Mouse (Mus musculus): ENCODE measurements around the gene Lamc1. TPM values are rescaled to one million over a fixed set of nuclear protein-coding genes. Genes with fewer than 3 reads are reported as not detected.

Gene Lamc1
- polyA plus RNA-seq, 1 experiment from 2014 or later, result 17.2 TPM

Other genes with a start within 250 kb of the Lamc1 start
- 1.4 and 1.5 TPM in 2 replicates for gene Lamc2, start 146.3 kb downstream of the Lamc1 start, polyA plus RNA-seq (2014; fragmentation: Nextera tagmentation; extraction: Ambion mirVana)
- 1.1 TPM in 2 replicates for gene Shcbp1l, start 92.4 kb upstream of the Lamc1 start, polyA plus RNA-seq (2014; fragmentation: Nextera tagmentation; extraction: Ambion mirVana)
- gene Dhx9, start 154.9 kb upstream of the Lamc1 start, polyA plus RNA-seq (2014; fragmentation: Nextera tagmentation; extraction: Ambion mirVana), result 26.5 and 41.2 TPM in 2 replicates
- gene Npl, start 217.3 kb upstream of the Lamc1 start, polyA plus RNA-seq (2014; fragmentation: Nextera tagmentation; extraction: Ambion mirVana), result 14.4 and 16.3 TPM in 2 replicates

All from neural tube, embryonic 14.5 days (tissue).